Mouse (Mus musculus) WW6 (cell line): ENCODE results near the gene Klhdc1.
A peak's percentile ranks its signal among the peaks of the same experiment; 100 is the strongest.

Source experiments
- DNase-seq: peaks from one replicate; pipeline ENCODE4 v3.0.0-alpha.2; 2013; ENCODE audit warnings: low read depth, low spot score

Klhdc1 gene

DNA sequence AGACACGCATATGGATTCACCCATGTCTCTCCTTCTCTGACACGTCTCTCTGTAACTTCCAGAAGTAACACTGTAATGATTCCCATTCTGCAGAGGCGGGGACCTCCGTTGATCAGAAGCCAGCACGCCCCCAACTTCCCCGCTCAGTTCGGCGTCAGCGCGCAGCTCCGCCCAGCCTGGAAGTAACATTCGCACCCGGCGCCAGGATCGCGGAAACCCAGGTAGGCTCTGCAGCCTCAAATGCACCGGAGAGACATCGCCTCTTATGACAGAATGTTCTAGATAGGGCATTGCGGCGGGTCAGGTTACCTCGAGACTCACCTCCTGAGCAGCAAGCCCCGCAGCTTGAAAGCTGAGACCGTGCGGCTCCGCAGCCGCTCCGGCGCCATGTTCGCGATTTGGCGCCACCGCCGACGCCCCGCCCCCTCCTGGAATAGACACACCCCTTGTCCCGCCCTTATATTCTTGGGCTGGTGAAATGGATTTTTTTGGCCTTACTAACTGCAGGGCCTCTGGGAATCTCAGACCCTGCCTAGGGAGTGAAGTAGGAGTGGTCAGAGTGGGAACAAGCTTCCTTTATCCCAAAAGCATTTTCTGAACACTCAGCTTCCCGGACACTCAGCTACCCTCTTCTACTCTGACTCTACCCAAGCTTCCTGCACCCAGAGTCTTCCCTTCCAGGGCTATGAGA, 13.1 kb upstream of the Klhdc1 start, which contains the start of gene Pole2:
Pole2 (minus strand) TSS at position 420 of the 691 bp plus-strand sequence.
- peak; percentile 67 for DNase-seq

DNA sequence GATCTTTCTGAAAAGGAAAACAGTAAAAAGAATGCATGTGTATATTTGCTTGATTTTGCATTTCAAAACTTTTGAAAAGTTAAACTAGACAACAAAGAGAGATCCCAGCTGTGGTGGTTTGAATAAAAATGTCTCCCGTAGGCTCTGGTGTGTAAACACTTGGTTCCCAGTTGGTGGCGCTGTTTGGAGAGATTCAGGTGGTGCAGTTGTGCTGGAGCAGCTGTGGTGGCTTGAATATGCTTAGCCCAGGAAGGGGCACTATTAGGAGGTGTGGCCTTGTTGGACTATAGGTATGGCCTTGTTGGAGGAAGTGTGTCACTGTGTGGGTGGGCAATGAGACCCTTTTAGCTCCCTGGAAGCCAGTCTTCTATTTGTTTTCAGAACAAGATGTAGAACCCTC, 11.7 kb upstream of the Klhdc1 start:
- peak; percentile 43 for DNase-seq

DNA sequence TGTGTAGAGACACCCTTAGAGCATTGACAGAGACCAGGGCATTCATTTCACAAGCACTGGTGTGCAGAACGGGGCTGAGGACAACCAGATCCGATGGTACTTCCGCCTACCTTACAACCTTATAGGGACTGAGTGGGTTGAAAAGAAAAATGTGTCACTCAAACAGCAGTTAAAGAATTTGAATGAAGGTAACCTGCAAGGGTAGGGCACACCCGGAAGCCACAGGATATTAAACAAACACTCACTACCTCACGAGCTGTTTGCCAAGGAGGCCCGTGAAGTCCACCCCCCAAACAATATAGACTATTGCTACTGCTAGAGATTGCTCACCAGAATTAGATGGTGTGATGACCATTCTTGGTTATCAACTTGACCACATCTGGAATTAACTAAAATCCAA, 5.2 kb upstream of the Klhdc1 start:
- no peak for DNase-seq

DNA sequence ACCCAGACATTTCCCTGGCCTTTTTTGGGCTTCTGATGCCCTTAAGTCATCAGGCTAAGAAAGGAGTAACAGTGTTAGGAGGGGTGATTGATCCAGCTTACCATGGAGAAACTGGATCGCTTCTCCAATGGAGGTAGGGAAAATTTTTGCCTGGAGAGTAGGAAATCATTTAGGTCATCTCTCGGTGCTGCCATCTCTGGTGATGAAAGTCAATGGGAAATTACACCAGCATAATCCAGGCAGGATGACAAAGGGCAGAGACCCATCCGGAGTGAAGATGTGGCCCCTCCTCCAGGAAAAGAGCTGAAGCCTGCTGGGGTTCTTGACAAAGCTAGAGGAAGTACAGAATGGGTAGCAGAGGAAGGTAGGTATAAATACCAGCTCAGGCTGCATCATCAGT, 2.7 kb upstream of the Klhdc1 start:
- no peak for DNase-seq

DNA sequence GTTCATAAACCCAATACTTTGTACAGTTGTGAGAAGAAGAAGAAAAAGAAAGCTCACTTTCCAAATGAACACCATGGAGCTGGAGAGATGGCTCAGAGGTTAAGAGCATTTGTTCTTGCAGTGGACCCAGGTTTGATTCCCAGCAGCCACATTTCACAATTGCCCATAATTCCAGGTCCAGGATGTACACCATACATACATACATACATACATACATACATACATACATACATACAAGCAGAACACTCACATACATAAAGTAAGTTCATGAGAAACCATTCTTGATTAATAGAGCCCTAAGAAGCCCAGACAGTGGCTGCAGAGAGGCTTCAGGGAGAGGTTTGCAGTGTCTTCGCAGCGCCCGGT, 412 bp downstream of the Klhdc1 start:
- no peak for DNase-seq

DNA sequence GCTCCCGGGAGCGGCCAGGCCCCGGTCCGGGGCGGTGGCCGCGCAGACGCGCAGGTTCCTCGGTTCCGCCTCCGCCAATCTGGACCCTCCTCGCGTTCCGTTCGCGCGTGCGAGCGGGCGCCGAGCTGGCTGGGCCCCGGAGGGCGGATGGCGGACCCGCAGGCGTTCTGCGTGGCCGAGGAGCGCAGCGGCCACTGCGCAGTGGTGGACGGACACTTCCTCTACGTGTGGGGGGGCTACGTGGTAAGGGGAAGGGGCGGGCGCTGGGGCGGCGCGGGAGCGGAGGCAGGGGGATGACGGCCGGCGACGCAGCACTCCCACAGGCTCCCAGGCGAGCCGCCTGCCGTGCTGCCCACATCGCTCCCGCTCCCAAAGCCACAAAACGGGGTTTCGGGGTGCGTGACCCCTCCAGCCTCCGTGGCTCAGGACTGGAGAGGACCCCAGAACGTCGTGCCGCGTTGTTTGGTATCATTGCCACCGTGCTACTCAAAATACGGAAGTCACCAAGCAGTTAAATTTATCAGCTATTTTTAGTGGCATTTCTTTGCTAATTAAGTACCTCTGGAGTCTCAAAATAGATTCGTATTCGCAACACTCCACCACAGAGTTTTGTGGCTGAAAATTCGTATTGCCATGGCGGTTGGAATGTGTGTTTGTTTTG, 925 bp downstream of the Klhdc1 start:
- DNase-seq = no peak

DNA sequence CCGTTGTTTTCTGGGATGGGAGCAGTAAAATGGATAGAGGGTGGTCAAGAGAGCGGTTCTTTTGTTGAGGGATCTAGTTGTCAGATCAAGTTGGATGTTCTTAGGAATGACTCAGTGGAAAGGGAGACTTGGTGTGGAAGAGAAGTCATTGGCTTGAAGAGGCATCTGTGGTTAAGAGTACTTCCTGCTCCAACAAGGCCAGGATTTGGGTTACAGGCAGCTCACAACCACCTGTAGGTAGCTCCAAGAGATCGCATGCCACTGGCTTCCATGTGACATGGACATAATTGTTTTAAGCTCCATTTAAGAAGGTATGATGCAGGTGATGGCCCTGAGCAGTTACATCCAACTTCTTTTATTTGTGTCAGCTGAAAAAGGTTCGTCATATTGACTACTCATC, 8.8 kb downstream of the Klhdc1 start:
- no peak for DNase-seq

DNA sequence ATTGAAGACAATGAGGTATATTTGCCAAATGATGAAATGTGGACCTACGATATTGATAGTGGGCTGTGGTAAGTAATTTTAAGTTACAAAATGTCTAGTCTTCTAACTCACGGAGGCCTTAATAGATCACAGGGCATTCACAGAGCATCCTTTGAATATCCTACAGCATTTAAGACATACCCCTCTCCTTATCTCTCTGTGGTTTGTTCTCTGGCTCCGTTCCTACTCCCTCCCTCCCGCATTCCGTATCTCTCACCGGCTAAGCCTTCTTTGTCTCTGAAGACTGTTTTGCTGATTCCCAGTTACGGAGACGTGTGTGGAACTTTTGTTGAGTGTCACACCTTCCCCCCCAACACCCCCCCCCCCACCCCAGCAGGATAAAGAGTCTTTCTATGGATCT, 9.8 kb downstream of the Klhdc1 start:
- no peak for DNase-seq

DNA sequence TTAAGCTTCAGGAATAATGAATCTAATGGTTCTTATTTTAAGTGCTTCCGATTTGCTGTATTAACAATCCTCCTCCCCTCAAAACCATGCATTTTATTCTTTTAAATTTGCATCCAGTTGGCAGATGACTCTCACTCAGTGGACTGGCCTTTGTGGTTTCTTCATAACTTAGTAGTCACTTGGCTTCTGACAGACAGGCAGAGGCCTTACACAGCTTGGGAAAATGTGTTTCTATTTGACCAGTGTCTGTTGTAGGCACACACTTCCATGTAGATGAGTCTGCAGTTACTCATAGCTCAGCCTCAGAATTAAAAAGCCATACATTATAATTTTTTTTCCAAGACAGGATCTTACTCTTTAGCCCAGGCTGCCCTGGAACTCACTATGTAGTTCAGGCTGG, 12.8 kb downstream of the Klhdc1 start:
- no peak for DNase-seq

DNA sequence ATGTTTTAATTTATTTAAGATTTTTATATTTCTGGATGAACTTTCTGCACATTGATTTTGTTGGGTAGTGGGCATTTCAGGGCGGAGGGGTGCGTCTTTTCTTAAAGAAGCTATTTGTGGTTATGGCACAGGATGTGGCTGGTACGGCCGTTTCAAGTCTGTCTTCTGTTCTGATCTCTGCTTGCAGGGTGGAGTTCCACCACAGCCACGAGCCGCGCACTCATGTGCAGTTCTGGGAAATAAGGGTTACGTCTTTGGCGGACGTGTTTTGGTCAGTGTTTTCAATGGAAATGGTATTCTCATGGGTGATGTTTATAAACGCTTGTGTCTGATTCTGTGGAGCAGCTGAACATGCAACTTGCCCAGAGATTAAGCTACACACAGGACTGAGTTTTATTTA, 16.9 kb downstream of the Klhdc1 start:
- no peak for DNase-seq

DNA sequence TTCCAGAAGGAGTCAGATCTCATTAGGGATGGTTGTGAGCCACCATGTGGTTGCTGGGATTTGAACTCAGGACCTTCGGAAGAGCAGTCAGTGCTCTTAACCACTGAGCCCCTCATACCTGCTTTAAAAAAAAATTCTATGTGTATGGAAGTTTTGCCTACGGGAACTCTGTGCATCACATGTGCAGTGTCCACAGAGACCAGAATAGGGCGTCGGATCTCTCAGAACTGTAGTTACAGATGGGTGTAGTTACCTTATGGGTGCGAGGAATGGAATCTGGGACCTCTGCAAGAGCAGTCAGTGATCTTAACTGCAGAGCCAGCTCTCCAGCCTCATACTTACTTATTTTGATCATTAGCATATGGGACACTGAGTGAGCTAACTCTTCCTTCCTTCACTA, 21.3 kb downstream of the Klhdc1 start:
- no peak for DNase-seq

DNA sequence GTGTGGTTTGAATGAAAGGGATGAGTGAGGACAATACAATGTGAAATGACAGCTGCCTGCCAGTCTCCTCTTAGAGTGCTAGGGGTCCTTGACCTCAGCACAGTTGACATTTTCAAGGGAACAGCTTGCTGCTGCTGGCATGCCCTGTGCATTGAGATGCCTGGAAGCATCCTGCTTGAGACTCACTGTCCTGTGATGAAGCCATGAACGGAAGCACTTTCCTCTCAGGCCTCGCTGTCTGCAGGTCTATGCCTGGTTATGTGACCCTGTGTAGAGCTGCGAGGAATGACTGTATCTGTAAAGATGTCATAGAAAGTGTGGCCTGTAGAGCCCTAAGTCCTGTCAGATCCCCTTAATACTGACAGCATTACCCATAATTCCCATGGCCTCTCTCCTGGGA, 24.1 kb downstream of the Klhdc1 start:
- no peak for DNase-seq

DNA sequence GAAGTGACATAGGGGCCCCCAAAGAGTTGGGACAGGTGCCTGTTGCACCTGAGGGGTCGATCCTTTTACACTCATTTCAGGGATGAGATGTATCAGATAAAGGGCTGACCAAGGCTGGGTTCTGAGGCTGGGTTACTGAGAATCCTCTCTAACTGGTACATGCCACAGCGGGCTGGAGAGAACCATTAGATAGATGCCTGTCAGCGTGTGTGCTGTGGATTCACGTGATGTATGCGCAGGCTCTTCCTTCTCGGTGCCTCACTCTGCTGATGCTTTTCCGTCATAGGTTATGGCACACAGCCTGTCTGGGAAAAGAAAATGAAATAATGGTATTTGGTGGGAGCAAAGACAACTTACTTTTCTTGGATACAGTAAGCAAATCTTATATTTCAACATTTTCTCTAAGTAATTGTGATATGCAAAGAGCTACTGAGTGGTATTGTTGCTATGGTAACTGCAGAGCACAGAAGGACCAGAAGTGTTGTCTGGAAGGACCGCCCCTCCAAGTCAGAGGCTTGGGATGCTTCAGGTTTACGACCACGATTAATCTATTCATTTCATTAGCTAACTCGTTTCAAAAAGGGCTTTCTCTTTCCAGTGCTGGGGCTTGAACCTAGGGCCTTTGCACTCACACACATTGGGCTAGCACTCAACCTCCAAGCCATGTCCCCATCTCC, 27.1 kb downstream of the Klhdc1 start:
- DNase-seq = no peak

DNA sequence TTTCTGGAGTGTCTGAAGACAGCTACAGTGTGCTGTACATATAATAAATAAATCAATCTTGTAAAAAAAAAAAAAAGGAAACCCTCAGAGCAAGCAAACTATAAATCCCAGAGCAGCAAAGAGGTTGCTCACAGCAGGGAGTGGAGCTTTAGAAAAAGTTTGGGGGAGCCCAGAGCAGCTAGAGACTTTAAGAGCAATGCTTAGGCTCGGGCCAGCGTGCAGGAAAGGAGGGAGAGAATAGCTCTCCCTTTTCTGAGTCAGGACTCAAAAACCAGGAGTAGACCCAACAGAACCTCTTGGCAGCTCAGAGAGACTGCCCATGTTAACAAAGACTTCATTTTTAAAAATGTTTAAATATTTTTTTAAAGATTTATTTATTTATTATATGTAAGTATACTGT, 28.0 kb downstream of the Klhdc1 start:
- no peak for DNase-seq

DNA sequence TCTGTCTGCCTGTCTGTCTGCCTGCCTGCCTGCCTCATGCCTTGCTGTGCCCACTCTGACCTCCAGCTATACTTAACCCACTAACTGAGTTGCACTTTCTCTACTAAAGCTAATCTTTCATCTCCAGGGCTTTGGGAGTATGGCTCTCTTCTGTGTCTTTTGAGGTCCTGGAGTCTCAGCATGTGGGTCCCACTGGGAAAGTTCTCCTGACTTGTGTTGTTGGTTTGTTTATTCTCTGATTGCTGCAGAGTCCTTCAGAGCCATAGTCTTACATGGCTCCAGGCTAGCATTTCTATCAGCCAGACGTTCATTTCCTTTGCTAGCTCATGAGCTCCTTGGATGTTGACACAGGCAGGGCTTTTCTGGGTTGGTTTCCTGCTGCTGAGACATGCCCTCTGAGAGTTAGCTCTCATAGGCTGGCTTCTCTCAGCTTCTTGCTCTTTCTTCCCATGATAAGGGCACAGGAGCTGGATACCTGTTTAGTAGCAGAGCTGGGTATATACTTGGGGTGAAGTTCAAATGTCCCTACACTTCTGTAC, 39.0 kb downstream of the Klhdc1 start:
- no peak for DNase-seq

DNA sequence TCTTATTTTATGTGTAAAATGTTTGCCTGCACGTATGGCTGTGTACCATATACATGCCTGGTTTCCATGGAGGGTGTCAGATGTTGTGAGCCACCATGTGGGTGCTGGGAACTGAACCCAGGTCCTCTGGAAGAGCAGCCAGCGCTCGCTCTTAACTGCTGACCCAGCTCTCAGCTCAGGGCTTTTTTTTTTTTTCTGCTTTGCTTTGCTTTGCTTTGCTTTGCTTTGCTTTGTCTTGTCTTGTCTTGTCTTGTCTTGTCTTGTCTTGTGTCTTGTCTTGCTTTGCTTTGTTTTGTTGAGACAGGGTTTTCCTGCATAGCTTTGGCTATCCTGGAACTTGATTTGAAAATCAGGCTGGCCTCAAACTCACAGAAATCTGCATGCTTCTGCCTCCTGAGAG, 39.9 kb downstream of the Klhdc1 start:
- no peak for DNase-seq

DNA sequence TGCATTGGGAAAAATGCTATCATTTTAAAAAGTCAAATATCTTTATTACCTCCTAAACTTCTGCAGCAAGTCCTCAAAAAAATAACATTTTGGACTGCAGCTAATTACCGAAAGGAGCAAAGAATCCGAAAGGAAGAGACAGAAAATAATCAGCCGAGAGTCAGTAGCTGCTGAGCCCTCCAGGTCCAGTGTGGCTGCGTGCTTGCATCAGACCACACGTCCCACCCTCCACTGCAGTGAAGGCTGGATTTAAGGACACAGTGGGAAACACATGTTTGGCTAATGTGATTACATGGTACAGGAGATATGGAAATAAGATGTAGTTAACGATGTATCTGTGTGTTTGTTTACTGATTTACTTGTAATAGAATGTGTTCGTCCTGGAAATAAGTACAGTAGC, 42.2 kb downstream of the Klhdc1 start:
- no peak for DNase-seq

DNA sequence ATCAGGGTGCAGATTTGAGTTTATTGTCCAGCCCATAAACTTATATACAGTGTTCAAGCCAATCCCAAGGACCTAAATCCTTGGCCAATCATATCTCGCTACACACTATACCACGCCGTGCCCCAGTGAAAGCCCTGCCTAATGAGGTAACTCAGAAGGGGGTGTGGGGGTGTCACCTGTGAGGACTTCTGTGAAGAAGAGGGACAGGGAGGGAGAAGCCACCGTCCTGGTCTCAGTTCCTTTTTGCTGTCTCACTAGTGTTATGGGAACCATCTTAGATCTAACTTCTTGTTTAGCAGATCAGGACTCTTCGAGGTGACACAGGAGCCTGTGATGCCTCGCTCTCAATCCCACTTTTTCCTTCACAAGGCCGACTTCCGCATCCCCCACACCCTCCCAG, 46.6 kb downstream of the Klhdc1 start:
- DNase-seq = no peak

DNA sequence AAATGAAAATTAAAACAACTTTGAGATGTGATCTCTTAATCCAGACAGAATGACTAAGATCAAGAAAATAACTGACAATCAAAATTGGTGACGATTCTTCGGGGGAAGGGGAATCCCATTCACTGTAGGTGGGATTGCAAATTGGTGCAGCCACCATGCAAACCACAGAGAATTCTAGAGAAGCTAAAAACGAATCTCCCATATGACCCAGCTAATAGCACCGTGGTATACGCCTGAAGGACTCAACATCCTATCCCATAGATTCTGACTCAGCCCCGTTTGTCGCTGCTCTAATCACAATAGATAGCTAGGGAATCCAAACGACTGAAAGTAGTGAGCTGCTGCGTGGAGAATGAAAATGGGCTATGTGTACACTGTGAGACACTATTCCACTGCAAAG, 47.7 kb downstream of the Klhdc1 start:
- DNase-seq = no peak

DNA sequence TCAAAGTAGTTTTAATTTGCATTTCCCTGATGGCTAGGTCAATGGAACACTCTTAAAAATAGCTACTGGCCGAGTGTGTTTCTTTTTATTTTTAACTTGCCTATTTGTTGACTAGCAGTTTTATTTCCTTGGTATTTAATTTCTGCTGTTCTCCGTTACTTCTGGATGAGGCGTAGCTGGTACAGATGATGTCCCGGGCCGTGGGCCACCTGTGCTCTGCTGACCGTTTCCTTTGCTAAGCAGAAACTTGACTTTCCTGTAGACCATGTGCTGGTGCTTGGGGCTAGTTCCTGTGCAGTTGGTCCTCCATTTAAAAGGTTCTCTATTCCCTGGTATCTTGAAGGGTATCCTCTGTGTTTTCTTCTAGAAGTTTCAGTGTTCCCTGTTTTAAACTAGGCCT, 51.4 kb downstream of the Klhdc1 start:
- no peak for DNase-seq

DNA sequence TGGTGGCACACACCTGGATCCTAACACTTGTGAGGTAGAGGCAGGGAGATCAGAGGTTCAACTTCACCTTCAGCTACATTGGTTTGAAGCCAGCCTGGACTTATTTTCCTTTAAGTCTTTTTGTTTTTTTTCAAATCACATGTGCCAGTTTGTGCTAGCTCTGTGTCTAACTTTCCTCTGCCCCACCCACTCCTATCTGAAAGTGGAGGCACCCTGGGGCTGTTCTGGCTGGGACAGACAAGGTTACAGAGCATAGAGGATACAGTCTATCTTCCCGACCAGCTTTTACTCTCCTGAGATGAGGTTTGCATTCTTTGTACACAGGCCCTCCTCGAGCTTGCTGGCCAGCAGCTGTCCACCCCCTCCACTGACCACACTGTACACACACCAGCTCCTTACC, 52.8 kb downstream of the Klhdc1 start:
- no peak for DNase-seq

DNA sequence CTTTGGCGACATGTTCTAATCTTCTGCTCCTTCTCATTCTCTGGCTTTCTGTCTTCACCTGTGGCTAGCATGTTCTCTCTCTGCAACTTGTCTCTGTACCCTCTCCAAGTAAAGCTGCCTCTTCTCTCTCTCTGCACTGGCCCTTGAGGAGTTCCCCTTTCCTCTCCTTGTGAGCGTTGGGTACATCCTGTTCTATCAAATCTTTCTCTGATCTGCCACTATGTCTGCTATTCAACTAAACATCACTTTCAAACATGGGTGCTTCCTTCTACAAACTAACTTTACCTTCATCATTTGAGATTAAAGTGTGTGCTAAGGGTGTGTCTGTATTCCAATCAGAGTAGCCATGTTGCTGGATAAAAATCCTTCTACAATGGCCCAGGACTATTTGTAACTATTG, 54.0 kb downstream of the Klhdc1 start:
- no peak for DNase-seq

DNA sequence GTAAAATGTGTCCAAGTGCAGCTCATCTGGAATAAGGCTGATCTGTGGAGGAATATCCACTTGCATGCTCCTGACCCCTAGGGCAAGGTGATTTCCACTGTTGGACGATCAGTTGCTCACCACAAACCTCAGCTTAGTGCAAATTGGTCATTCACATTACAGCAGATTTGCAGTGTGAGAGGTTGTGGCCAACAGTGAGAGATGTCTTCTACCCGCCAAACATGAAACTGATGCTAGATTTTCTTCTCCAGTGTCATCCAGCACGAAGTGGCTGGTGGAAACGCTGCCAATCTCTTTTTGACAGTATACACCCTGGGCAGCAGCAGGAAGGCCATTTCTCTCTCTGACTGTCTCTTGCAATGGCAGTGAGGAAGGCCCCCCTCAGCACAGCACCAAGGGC, 54.7 kb downstream of the Klhdc1 start:
- DNase-seq = no peak
